Mouse (Mus musculus): Measurements from ENCODE around the gene Ryr3.

GRCm38 (mm10) chr2:113238871-113239270 lies 22.0 kb upstream of the Ryr3 start:
- no peak for TF ChIP-seq POLR2A (IDR thresholded peaks at IDR 0.05; ENCODE audit: insufficient read depth, low read depth, low read length)
- TF ChIP-seq CTCF (IDR thresholded peaks at IDR 0.05; ENCODE audit: insufficient read depth, low read depth, low read length): no peak

All from olfactory bulb, adult 2 months (tissue).